Mouse (Mus musculus) olfactory bulb, adult 2 months (tissue): Measurements from ENCODE around the gene Chmp1a.
"Not testable (repeated sequence)": the region's sequence is repeated elsewhere in the genome, so short reads cannot be mapped to it uniquely, and the experiment has no call there.

Experiments used
- CTCF ChIP-seq: fragments of 200-500 bp; IDR thresholded peaks from 2 replicates; pipeline ENCODE4 v1.5.1; 2012; ENCODE audit warnings: low read depth, mild to moderate bottlenecking, low read length, moderate library complexity; ENCODE audit not compliant: insufficient read depth
- POLR2A ChIP-seq: fragments of 200-500 bp; IDR thresholded peaks from 2 replicates; pipeline ENCODE4 v1.6.1; 2012; ENCODE audit warnings: mild to moderate bottlenecking, low read depth, low read length, moderate library complexity; ENCODE audit not compliant: insufficient read depth

GRCm38 (mm10) chr8:123230326-123230725, 17.8 kb upstream of the Chmp1a start:
- not testable (repeated sequence) for TF ChIP-seq CTCF, POLR2A
